Mouse (Mus musculus): Measurements from ENCODE around the gene Rasgef1b.
A peak's percentile ranks its signal among the peaks of the same experiment; 100 is the strongest.

- TF ChIP-seq EP300 (IDR thresholded peaks at IDR 0.05), result peak; percentile 10; the same call in 1 of the 2 replicates
- TF ChIP-seq CTCF (IDR thresholded peaks at IDR 0.05), result no peak
Observed at GRCm38 (mm10) chr5:99669971-99670571, 58.8 kb downstream of the Rasgef1b start.

Measured in lung, postnatal 0 days (tissue).